Mouse (Mus musculus): ENCODE results near the gene Golga5.

Gene Golga5

DNA sequence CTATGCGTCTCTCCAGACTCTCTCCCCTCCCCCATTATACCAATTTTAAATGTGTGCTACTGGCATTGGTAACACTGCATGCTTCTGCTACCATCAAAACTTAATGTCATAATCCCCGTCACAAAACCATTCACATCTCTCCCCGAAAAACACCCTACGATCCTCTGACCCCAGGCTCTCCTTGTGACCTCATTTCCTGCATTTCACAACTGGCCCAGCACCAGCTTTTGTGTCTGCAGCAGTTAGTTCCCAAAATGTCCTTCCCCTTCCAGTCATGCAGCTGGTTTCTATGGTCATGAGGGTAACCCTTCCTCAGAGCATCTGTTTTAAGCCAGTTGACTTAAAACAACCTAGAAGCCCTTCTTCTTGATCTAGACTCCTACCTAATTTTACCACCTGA is 23.5 kb upstream of the Golga5 start:
- CTCF ChIA-PET, result interaction anchor here (0.6 to 0.9 kb wide), 3 partner anchors 10 to 55 kb away, joined by 4 to 7 read pairs (median 6); no protein-coding TSS in a partner anchor

- CTCF ChIA-PET, result interaction anchor here (1.2 kb wide), 1 partner anchor 11 kb away, joined by 3 read pairs; the partner anchor contains the start of gene Lgmn
These were observed 18.5 kb upstream of the Golga5 start for GRCm38 (mm10) chr12:102450437-102450836.

DNA sequence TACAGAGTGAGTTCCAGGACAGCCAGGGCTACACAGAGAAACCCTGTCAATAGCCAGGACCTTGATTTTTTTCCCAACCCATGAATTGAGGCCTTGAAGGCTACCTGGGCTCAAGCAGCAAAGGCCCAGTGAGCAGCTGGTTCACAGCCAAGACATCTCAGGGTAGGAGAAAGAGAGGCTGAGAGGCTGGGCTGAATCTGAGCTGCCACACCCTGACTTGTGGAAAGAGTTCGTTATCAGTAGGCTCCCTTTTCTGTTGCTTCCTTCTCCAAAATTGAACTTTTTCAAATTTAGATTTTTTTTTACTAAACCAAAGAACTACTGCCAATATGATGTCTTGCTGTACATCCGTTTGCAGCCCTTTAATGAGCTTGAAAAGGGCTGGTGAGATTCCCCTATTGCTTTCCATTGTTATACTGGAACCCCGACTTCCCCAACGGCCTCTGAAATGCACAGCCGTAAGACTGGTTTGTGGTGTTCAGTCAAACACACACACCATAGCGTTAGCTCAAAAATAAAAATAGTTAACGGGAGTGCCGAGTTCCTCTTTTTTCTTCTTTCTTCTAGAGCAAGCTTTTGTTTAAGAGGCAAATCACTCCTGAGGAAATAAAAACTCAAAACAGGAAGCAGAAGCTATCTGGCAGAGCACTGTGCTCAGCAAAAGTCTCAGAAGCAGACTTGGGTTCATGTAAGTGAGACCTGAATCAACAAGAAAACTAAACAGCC is 17.6 kb upstream of the Golga5 start:
- CTCF ChIA-PET, result no interaction called here

DNA sequence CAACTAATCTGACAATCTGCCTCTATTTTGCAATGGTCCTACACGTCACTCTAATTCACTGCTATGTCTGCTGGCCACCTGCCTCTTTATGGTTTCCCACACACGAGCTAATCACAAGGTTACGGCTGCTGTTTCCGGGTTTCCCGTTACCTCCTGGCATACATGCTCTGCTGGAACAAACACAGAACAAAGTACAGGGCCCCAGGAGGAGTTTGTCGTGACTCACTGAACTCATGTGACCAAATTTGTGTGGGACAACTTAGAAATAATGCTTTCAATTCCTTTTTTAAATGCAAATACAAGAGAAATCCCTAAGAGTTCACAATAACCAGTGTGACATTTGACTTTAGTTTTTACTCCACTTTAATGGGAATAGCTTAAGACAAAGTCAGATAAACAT is 15.4 kb upstream of the Golga5 start:
- CTCF ChIA-PET, result interaction anchor here (0.6 to 0.7 kb wide), 2 partner anchors 50 to 625 kb away, joined by 3 read pairs; no protein-coding TSS in a partner anchor

DNA sequence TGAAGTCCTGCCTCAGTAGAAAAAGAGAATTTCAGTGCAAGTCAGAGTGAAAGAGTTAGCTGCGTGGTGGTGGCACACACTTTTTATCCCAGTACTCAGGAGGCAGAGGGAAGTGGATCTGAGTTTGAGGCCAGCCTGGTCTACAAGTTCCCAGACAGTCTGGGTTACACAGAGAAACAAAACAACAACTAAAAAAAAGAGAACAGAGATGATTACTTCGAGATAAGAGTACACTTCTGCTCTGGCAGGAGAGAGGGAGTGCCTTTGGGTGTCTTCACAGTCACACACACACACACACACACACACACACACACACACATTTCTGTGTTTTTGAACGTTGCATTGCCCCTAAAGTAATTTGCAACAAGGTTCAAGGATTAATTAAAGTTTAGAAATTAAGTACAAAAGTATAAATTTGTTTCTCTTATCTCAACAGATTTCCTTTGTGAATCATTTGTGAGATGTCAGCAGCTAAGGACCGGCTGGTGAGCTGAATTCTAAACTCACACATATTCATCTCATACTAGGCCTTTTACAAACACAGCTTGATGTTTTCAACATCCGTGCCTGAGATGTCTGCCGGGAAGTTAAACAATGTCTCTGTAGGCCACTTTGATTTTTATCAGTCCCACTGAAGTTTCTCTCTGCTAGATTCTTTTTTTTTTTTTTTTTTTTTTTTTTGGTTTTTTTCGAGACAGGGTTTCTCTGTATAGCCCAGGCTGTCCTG is 12.3 kb upstream of the Golga5 start:
- CTCF ChIA-PET, result interaction anchor here (0.7 kb wide), 2 partner anchors 104 to 556 kb away, joined by 3 to 6 read pairs; no protein-coding TSS in a partner anchor

DNA sequence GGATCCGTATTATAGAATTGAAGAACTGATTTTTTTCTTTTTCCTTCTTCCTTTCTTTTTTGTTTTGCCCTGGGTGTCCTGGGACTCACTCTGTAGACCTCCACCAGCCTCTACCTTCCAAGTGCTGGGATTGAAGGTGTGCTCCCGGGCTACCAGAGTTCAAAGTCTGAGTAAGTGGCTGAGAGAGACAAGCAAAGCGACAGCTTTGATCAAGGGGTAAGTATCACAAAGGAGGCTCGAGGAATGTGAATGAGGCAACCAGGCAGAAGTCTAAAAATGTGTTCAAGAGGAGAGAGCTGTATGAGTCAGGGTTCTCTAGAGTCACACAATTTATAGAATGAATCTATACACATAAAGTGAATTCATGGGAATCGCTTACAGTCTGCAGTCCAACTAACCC is 8.9 kb upstream of the Golga5 start:
- CTCF ChIA-PET, result interaction anchor here (2.0 to 5.8 kb wide), 2 partner anchors 11 to 67 kb away, joined by 5 to 41 read pairs; no protein-coding TSS in a partner anchor

GRCm38 (mm10) chr12:102461177-102461576 is 7.8 kb upstream of the Golga5 start:
- CTCF ChIA-PET, result interaction anchor here (0.6 to 5.8 kb wide), 12 partner anchors 12 to 579 kb away, joined by 3 to 41 read pairs (median 6); partner anchors contain the start of gene Rin3

DNA sequence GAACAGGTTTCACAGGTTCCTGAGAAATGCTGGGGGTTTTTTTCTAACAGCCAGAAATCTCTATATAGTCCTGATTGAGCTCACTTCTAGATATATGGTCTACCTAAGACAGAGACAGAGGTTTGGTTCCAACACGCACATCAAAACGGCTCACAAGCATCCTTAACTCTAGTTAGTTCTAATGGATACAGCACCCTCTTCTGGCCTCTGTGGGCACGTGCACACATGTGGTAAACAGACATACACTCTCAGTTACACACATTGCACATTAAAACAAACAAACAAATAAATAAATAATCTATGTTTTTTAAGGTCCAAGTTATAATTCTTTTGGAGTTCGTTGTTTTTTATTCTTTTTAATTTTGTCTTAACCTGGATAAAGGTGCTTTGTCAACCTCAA is 4.3 kb upstream of the Golga5 start:
- CTCF ChIA-PET, result interaction anchor here (1.1 to 5.8 kb wide), 3 partner anchors 72 to 110 kb away, joined by 3 to 41 read pairs (median 4); no protein-coding TSS in a partner anchor

DNA sequence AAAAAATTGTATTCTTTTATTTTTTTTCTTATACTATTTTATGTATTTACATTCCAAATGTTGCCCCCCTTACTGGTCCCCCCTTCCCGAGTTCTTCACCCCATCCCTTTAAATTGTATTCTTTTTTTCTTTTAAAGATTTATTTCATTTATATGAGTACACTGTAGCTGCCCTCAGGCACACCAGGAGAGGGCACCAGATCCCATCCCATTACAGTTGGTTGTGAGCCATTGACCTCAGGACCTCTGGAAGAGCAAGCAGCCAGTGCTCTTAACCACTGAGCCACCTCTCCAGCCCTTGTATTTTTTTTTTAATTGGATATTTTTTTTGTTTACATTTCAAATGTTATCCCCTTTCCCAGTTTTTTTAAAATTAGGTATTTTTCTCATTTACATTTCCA is 799 bp upstream of the Golga5 start:
- CTCF ChIA-PET, result interaction anchor here (0.6 kb wide), 3 partner anchors 9 to 421 kb away, joined by 3 to 7 read pairs (median 5); no protein-coding TSS in a partner anchor

- CTCF ChIA-PET, result no interaction called here
These were observed 5.5 kb downstream of the Golga5 start for GRCm38 (mm10) chr12:102474411-102474810.

DNA sequence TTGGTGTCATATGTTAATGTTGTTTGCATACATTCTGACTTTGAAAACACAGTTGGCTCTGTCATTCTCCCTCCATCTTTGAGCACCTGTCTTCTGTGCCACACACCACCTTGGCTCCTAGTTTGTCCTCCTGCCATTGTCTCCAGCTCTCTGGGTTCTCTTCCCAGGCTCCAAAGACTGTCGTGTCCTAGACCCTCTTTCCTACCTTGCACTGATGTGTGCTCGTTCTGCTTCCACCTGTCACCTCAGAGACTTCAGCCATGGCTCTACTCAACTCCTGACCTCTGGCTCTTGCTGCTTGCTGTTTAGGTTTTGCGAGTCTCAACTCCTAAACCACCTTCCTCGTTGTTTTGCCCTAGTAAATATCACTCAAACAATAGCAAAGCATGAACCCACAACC is 11.5 kb downstream of the Golga5 start:
- CTCF ChIA-PET, result no interaction called here

DNA sequence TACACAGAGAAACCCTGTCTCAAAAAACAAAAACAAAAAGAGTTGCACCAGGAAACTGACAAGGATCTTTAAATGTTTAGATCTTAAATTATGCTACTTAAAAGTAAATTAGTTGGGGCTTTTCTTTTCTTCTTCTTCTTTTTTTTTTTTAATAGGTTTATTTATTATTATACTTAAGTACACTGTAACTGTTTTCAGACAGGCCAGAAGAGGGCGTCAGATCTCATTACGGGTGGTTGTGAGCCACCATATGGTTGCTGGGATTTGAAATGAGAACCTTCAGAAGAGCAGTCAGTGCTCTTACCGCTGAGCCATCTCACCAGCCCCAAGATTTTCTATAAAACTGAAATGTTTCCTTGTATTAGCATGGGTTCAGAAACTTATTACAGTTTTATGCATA is 16.0 kb downstream of the Golga5 start:
- CTCF ChIA-PET, result no interaction called here

GRCm38 (mm10) chr12:102491911-102492310 is 23.0 kb downstream of the Golga5 start:
- CTCF ChIA-PET, result interaction anchor here (0.5 kb wide), 1 partner anchor 197 kb away, joined by 4 read pairs; no protein-coding TSS in a partner anchor

DNA sequence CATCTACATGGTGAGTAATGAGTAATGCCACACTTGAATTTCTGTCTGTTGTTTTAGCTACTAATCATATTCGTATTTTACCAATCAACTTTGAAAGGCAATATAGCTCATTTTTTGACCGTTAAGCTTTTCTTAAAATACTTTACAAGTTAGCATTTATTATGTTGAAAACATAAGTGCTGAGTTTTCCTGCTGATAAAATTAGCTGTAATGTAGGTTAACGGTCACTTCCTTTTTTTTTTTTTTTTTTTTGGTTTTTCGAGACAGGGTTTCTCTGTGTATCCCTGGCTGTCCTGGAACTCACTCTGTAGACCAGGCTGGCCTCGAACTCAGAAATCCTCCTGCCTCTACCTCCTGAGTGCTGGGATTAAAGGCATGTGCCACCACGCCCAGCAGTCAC is 26.8 kb downstream of the Golga5 start:
- CTCF ChIA-PET, result interaction anchor here (0.7 kb wide), 1 partner anchor 16 kb away, joined by 3 read pairs; no protein-coding TSS in a partner anchor

DNA sequence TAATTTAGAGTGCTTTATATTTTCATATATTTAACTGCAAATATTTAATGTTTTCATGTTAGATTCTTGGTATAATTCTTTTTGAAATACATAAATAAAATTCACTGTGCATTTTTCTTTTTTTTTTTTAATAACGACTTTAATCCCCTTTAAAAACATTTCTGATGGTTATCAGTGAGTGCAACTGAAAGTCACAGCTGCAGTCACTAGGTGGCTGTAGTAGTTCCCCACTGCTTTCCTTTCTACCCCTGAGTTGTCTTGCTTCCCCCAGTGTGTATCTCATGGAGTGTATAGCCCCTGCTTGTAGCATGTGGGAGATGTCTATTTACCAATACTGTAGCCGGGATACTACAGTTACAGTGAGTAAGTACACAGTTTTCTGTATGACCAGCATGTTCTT is 29.0 kb downstream of the Golga5 start:
- CTCF ChIA-PET, result interaction anchor here (1.2 kb wide), 1 partner anchor 221 kb away, joined by 3 read pairs; no protein-coding TSS in a partner anchor

- CTCF ChIA-PET, result no interaction called here
These were observed 29.8 kb downstream of the Golga5 start for GRCm38 (mm10) chr12:102498726-102499125.

DNA sequence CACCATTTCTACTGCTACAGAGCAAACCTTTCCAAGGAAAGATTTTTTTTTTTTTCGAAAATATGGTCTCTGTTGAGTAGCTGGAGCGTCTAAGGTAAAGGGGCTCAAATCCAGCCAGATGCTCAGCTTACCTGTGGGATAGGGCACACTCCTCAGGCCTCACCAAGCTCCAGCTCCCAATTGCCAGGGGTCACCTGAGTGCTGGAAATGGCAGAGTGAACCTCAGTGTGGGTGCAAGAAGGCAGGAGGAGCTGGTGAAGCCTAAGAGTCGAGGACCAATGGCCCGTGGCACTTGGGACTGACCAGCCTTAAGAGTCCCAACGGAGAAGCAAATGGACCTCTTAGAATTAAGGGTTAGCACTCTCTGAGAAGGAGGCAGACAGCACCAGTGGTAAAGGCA is 30.3 kb downstream of the Golga5 start:
- CTCF ChIA-PET, result no interaction called here

DNA sequence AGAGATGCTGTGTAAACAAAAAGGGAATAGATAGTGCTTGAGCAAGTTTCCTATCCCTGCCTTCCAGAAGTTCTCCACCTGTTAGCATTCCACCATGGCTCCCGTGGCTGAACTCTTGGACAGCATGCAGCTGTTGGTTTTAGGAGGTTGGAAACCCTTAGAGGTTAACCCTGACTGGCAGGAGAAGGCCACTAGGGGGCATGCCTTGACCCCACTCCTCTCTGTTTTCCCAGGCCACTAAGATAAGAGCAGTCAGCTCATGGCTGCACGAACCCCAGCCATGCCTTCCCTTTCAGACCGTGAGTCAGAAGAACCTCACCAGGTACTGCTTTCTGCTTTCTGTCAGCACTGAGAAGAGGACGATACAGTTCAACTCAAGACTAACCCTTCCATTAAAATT is 30.8 kb downstream of the Golga5 start:
- CTCF ChIA-PET, result no interaction called here

GRCm38 (mm10) chr12:102501038-102501437 is 32.1 kb downstream of the Golga5 start:
- CTCF ChIA-PET, result no interaction called here

GRCm38 (mm10) chr12:102501848-102502595 is 33.1 kb downstream of the Golga5 start:
- CTCF ChIA-PET, result no interaction called here

DNA sequence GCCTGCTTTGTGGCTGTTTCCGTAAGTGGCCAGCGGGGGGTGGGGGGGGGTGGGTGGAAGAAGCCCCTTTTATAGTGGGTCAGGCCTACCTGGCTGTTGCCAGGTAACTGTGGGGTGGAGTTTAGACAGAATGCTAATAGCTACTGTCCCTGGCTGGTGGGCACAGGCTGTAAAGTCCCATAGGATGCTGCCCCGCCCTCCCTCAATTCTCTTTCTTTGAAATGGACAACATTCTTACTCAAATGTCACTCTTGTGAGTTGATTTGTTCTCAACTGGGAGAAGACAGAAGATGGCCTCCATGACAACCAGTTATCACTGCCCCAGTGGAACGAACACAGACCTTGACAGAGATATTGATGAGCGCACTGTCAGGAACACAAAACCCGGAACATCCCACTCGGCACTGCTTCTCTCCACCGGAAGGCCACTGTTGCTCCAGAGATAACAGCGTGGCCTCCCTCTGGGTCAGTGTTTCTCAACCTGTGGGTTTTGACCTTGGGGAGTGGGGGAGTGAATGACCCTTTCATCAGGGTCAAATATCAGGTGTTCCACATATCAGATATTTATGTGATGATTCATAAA is 36.3 kb downstream of the Golga5 start:
- CTCF ChIA-PET, result no interaction called here
